Mouse (Mus musculus): ENCODE results near the gene Gm20388.

GRCm38 (mm10) chr8:120567731-120568130, 657.1 kb downstream of the Gm20388 start:
- no peak for TF ChIP-seq POLR2A (IDR thresholded peaks at IDR 0.05; ENCODE audit: borderline replicate concordance, control insufficient read depth, low read depth, low read length)
- TF ChIP-seq CTCF (IDR thresholded peaks at IDR 0.05; ENCODE audit: control insufficient read depth, insufficient read depth, low read length): no peak

Measured in bone marrow, adult 2 months (tissue).